Mouse (Mus musculus): Measurements from ENCODE around the gene Tjap1. TPM values are rescaled to one million over a fixed set of nuclear protein-coding genes. Genes with fewer than 3 reads are reported as not detected.

Gene Tjap1
- polyA plus RNA-seq, 1 experiment: 44.4 TPM

Other genes with a start within 250 kb of the Tjap1 start
- gene Mrps18a, start 172.0 kb downstream of the Tjap1 start, polyA plus RNA-seq (2012; rRNA removed): 94.8 and 106 TPM in 2 replicates
- 29.9 and 37.9 TPM in 2 replicates for gene Rsph9, start 138.8 kb downstream of the Tjap1 start, polyA plus RNA-seq (2012; rRNA removed)
- 14.2 and 14.8 TPM in 2 replicates for gene Mad2l1bp, start 129.5 kb downstream of the Tjap1 start, polyA plus RNA-seq (2012; rRNA removed)
- gene Gtpbp2, start 122.0 kb downstream of the Tjap1 start, polyA plus RNA-seq (2012; rRNA removed): 151 and 168 TPM in 2 replicates
- gene Polh, start 80.4 kb downstream of the Tjap1 start, polyA plus RNA-seq (2012; rRNA removed): 3.9 and 4.2 TPM in 2 replicates
- 39.4 and 40.6 TPM in 2 replicates for gene Xpo5, start 80.2 kb downstream of the Tjap1 start, polyA plus RNA-seq (2012; rRNA removed)
- gene Polr1c, start 35.0 kb downstream of the Tjap1 start, polyA plus RNA-seq (2012; rRNA removed): 45.3 and 52.7 TPM in 2 replicates
- gene Yipf3, start 34.9 kb downstream of the Tjap1 start, polyA plus RNA-seq (2012; rRNA removed): 72.7 and 78.9 TPM in 2 replicates
- gene Lrrc73, start 29.5 kb downstream of the Tjap1 start, polyA plus RNA-seq (2012; rRNA removed): 62.5 and 63.5 TPM in 2 replicates
- gene Dlk2, start 14.4 kb upstream of the Tjap1 start, polyA plus RNA-seq (2012; rRNA removed): 81.5 and 96.0 TPM in 2 replicates
- 10.9 and 11.4 TPM in 2 replicates for gene Abcc10, start 45.3 kb upstream of the Tjap1 start, polyA plus RNA-seq (2012; rRNA removed)
- gene Zfp318, start 100.7 kb upstream of the Tjap1 start, polyA plus RNA-seq (2012; rRNA removed): 29.6 and 30.7 TPM in 2 replicates
- gene Crip3, start 145.9 kb upstream of the Tjap1 start, polyA plus RNA-seq (2012; rRNA removed): 9.1 and 13.8 TPM in 2 replicates
- gene Slc22a7, start 155.4 kb upstream of the Tjap1 start, polyA plus RNA-seq (2012; rRNA removed): 0.15 and 0.18 TPM in 2 replicates
- 46.3 and 50.1 TPM in 2 replicates for gene Ttbk1, start 204.6 kb upstream of the Tjap1 start, polyA plus RNA-seq (2012; rRNA removed)
- 4.0 and 4.8 TPM in 2 replicates for gene Dnph1, start 213.7 kb upstream of the Tjap1 start, polyA plus RNA-seq (2012; rRNA removed)